Mouse (Mus musculus): ENCODE measurements around the gene Lgals2. TPM values are rescaled to one million over a fixed set of nuclear protein-coding genes. Genes with fewer than 3 reads are reported as not detected.

The Lgals2 gene
- total and polyA plus RNA-seq, 3 experiments, result not detected

GRCm38 (mm10) chr15:78899740-78900584, 44.6 kb upstream of the Lgals2 start, which contains the start of gene Sh3bp1:
Gene Sh3bp1 (plus strand): TSS chr15:78899768.
- H3K79me2 ChIP-seq (ENCODE audit: control insufficient read depth, insufficient read depth, low read length, poor library complexity), result peaks cover 12% of the 10 kb centered on the region
- H3K36me3 ChIP-seq (ENCODE audit: control insufficient read depth in 1 of 2, insufficient read depth in 2 of 2, low read length in 2 of 2), result peaks cover 0 to 15% of the 10 kb centered on the region in 2 experiments; a peak in 2 of 4 replicates
- peak within 1 kb of the TSS; percentile 68 for H3K27ac ChIP-seq (ENCODE audit: control insufficient read depth, low read depth, low read length)
- H3K4me3 ChIP-seq (ENCODE audit: control insufficient read depth in 1 of 2, insufficient read depth in 1 of 2, low read depth in 2 of 2, low read length in 2 of 2), result peak within 1 kb of the TSS; percentile 93 to 97
- H3K27me3 ChIP-seq (ENCODE audit: control insufficient read depth in 1 of 2, insufficient read depth in 2 of 2, low read length in 2 of 2), result no peaks in the 10 kb centered on the region
- DNase-seq (ENCODE audit: low read depth, low spot score), result peak; percentile 86
- H3K9ac ChIP-seq (ENCODE audit: control insufficient read depth, low read depth, low read length, poor library complexity, severe bottlenecking), result peak within 1 kb of the TSS; percentile 91
- peaks cover 11 to 24% of the 10 kb centered on the region in 2 experiments for H3K4me1 ChIP-seq (ENCODE audit: control insufficient read depth in 1 of 2, insufficient read depth in 2 of 2, low read length in 2 of 2)
- no peaks in the 10 kb centered on the region for H3K9me3 ChIP-seq (replicated peaks; ENCODE audit: insufficient read depth, low read length)
- TF ChIP-seq ETS1 (IDR thresholded peaks at IDR 0.05; ENCODE audit: low read depth, low read length) (no peak), GATA1 (IDR thresholded peaks at IDR 0.05; ENCODE audit: low read depth, low read length) (no peak), POLR2A (IDR thresholded peaks at IDR 0.05; ENCODE audit: control insufficient read depth in 1 of 2, insufficient read depth in 1 of 2, low read depth in 1 of 2, low read length in 2 of 2, poor library complexity in 1 of 2) (peak; percentile 64 to 81; a peak in 3 of 4 replicates), MAZ (IDR thresholded peaks at IDR 0.05; ENCODE audit: low read depth, low read length) (no peak; the same call in 1 of the 2 replicates), HCFC1 (IDR thresholded peaks at IDR 0.05; ENCODE audit: low read depth, low read length) (peak; percentile 22; the same call in 1 of the 2 replicates), POLR2AphosphoS2 (IDR thresholded peaks at IDR 0.05; ENCODE audit: low read length) (no peak), SIN3A (IDR thresholded peaks at IDR 0.05; ENCODE audit: low read length) (peak; percentile 41; the same call in 1 of the 2 replicates), E2F4 (IDR thresholded peaks at IDR 0.05; ENCODE audit: borderline replicate concordance, low read depth, low read length) (no peak), CHD1 (IDR thresholded peaks at IDR 0.05; ENCODE audit: low read depth, low read length) (no peak), NRF1 (IDR thresholded peaks at IDR 0.05; ENCODE audit: insufficient read depth, low read depth, low read length, poor library complexity, severe bottlenecking) (peak; percentile 44; the same call in 1 of the 2 replicates), MAX (IDR thresholded peaks at IDR 0.05; ENCODE audit: low read length) (0 out of 2 replicates have a peak, but pooled peaks have one; percentile 6), NELFE (IDR thresholded peaks at IDR 0.05; ENCODE audit: low read depth, low read length) (peak; percentile 46; the same call in 1 of the 2 replicates), MXI1 (IDR thresholded peaks at IDR 0.05; ENCODE audit: low read depth, low read length) (peak; percentile 7; the same call in 1 of the 2 replicates)

DNA sequence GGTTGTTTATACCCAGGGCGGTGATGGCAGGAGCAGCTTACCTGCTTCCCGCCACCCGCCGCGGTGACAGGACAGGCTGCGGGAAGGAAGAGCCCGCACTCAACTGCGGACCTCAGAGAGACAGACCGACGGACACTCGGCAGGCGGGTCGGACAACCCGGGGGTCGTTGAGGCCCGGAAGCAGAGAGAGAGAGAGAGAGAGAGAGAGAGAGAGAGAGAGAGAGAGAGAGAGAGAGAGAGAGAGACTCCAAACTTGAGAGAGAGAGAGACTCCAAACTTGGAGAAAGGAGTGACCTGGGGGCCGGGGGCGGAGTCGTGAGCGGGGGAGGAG, 44.0 kb upstream of the Lgals2 start, which contains the start of gene Gm49510:
Gm49510 (plus strand) TSS at position 259 of the 331 bp plus-strand sequence.
- Histone ChIP-seq H3K9me3 (replicated peaks; ENCODE audit: insufficient read depth, low read length) (no peaks in the 10 kb centered on the region), H3K9ac (ENCODE audit: control insufficient read depth, low read depth, low read length, poor library complexity, severe bottlenecking) (peak within 1 kb of the TSS; percentile 91), H3K27ac (ENCODE audit: control insufficient read depth, low read depth, low read length) (peak within 1 kb of the TSS; percentile 68), H3K4me3 (ENCODE audit: control insufficient read depth in 1 of 2, insufficient read depth in 1 of 2, low read depth in 2 of 2, low read length in 2 of 2) (peak within 1 kb of the TSS; percentile 93 to 97), H3K4me1 (ENCODE audit: control insufficient read depth in 1 of 2, insufficient read depth in 2 of 2, low read length in 2 of 2) (peaks cover 11 to 24% of the 10 kb centered on the region in 2 experiments), H3K79me2 (ENCODE audit: control insufficient read depth, insufficient read depth, low read length, poor library complexity) (peaks cover 12% of the 10 kb centered on the region), H3K27me3 (ENCODE audit: control insufficient read depth in 1 of 2, insufficient read depth in 2 of 2, low read length in 2 of 2) (no peaks in the 10 kb centered on the region), H3K36me3 (ENCODE audit: control insufficient read depth in 1 of 2, insufficient read depth in 2 of 2, low read length in 2 of 2) (peaks cover 0 to 15% of the 10 kb centered on the region in 2 experiments; a peak in 2 of 4 replicates)
- DNase-seq (ENCODE audit: low read depth, low spot score), result peak; percentile 44
- TF ChIP-seq MXI1 (IDR thresholded peaks at IDR 0.05; ENCODE audit: low read depth, low read length) (no peak), JUND (IDR thresholded peaks at IDR 0.05; ENCODE audit: low read depth, low read length) (peak; percentile 95), TCF12 (IDR thresholded peaks at IDR 0.05; ENCODE audit: low read depth, low read length) (peak; percentile 5; the same call in 1 of the 2 replicates), MAZ (IDR thresholded peaks at IDR 0.05; ENCODE audit: low read depth, low read length) (0 out of 2 replicates have a peak, but pooled peaks have one; percentile 54)
